Mouse (Mus musculus) embryonic facial prominence, embryonic 15.5 days (tissue): Measurements from ENCODE around the gene Fxyd6. TPM values are rescaled to one million over a fixed set of nuclear protein-coding genes. Genes with fewer than 3 reads are reported as not detected.

Experiments
- ATAC-seq: fragments of 200-750 bp; cut with Nextera tagmentation; 2 replicates; pipeline ENCODE4 v1.8.0; 2017; ENCODE audit warnings: low read depth, moderate TSS enrichment; ENCODE audit not compliant: insufficient number of reproducible peaks, low FRiP score, low TSS enrichment
- H3K27ac ChIP-seq: fragments of 300-500 bp; sonication (generic); replicated peaks from 2 replicates; pipeline ENCODE4 v1.5.1; 2015; ENCODE audit warnings: mild to moderate bottlenecking, inconsistent platforms
- H3K27me3 ChIP-seq: fragments of 300-500 bp; sonication (generic); 2 replicates; pipeline ENCODE4 v1.6.1; 2015; ENCODE audit warnings: inconsistent platforms
- H3K36me3 ChIP-seq: fragments of 300-500 bp; sonication (generic); 2 replicates; pipeline ENCODE4 v1.6.1; 2015; ENCODE audit warnings: mild to moderate bottlenecking, inconsistent platforms
- H3K4me1 ChIP-seq: fragments of 300-500 bp; sonication (generic); 2 replicates; pipeline ENCODE4 v1.6.1; 2015; ENCODE audit warnings: inconsistent platforms
- H3K4me2 ChIP-seq: fragments of 300-500 bp; sonication (generic); replicated peaks from 2 replicates; pipeline ENCODE4 v1.6.1; 2015; ENCODE audit warnings: mild to moderate bottlenecking, inconsistent platforms
- H3K4me3 ChIP-seq: fragments of 300-500 bp; sonication (generic); replicated peaks from 2 replicates; pipeline ENCODE4 v1.5.1; 2015; ENCODE audit warnings: mild to moderate bottlenecking, inconsistent platforms
- H3K9ac ChIP-seq: fragments of 300-500 bp; sonication (generic); 2 replicates; pipeline ENCODE4 v1.6.1; 2015; ENCODE audit warnings: inconsistent platforms
- H3K9me3 ChIP-seq: fragments of 300-500 bp; sonication (generic); replicated peaks from 2 replicates; pipeline ENCODE4 v1.6.1; 2016; ENCODE audit warnings: inconsistent platforms
- WGBS: fragments of 180-500 bp; shearing (Covaris S2); methylation state at CpG from one replicate; pipeline ENCODE4 v1.1.7; 2015; 5-methylcytosine and 5-hydroxymethylcytosine counted together
- polyA plus RNA-seq: library from polyadenylated mRNA; unstranded; fragments of >200 nt; fragmentation: Nextera tagmentation; extraction: Ambion mirVana; gene quantifications from 2 replicates; pipeline ENCODE4 v1.2.1, GENCODE M21; 2015

The Fxyd6 gene
- polyA plus RNA-seq, 1 experiment from 2014 or later: 77.5 TPM

DNA sequence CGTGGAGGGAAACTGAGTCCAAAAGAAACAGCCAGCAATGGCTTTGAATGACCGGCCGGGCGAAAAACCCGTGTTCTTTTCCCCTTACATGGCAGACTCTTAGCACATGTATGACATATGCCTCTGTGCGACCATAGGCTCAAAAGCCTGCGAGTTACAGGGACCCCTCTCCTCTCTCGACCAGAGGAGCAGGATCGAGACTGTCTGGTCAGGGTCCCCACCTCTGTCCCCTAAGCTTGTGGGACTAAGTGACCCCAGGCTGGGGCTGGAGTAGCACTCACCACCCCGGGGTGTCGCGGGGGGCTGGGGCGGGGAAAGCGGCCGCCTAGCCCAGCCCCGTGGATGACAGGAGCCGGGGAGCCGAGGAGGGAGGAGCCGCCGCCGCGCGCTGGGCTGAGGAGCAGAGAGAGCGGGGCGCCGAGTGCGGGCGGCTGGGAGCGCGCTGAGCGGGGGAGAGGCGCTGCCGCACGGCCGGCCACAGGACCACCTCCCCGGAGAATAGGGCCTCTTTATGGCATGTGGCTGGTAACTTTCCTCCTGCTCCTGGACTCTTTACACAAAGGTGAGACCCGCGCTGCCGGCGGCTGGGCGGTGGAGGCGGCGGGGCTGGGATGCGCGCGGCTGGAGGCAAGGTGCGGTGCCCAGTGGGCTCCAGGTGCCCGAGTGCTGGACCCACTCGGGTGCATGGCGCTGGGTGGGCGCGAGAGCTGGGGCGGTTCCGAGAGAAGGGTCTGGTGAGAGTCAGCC lies 60.1 kb downstream of the Fxyd6 start:
- peak; percentile 25; the same call in 1 of the 2 replicates for ATAC-seq
- no peak overlapping the region for H3K9ac ChIP-seq

GRCm38 (mm10) chr9:45430698-45430959 lies 60.6 kb downstream of the Fxyd6 start:
- peak overlapping the region; percentile 45 for H3K4me3 ChIP-seq
- H3K27ac ChIP-seq: no peak overlapping the region
- peaks cover 53% of the 10 kb centered on the region for H3K27me3 ChIP-seq
- peaks cover 20% of the 10 kb centered on the region for H3K4me1 ChIP-seq
- 3% methylated on average over 17 of the region's 17 CpGs for WGBS
- H3K9ac ChIP-seq: 0 out of 2 replicates have a peak overlapping the region, but pooled peaks have one; percentile 1
- no peaks in the 10 kb centered on the region for H3K9me3 ChIP-seq
- ATAC-seq: no peak
- peak overlapping the region; percentile 84 for H3K4me2 ChIP-seq
- no peaks in the 10 kb centered on the region for H3K36me3 ChIP-seq

More for the DNA sequence above, 60.1 kb downstream of the Fxyd6 start:
- no peaks in the 10 kb centered on the region for H3K9me3 ChIP-seq
- H3K4me3 ChIP-seq: peak overlapping the region; percentile 45
- H3K36me3 ChIP-seq: no peaks in the 10 kb centered on the region
- peak overlapping the region; percentile 84 for H3K4me2 ChIP-seq
- H3K27ac ChIP-seq: no peak overlapping the region
- H3K27me3 ChIP-seq: peaks cover 53% of the 10 kb centered on the region
- peaks cover 20% of the 10 kb centered on the region for H3K4me1 ChIP-seq
- WGBS: 2% methylated on average over 53 of the region's 54 CpGs

GRCm38 (mm10) chr9:45431150-45431549 lies 61.2 kb downstream of the Fxyd6 start:
- H3K27me3 ChIP-seq: peaks cover 53% of the 10 kb centered on the region
- WGBS: 5% methylated on average over 26 of the region's 26 CpGs
- ATAC-seq: no peak

GRCm38 (mm10) chr9:45432639-45433038 lies 62.7 kb downstream of the Fxyd6 start:
- Histone ChIP-seq H3K27ac (no peak overlapping the region), H3K9ac (no peak overlapping the region), H3K4me2 (no peak overlapping the region), H3K9me3 (no peaks in the 10 kb centered on the region), H3K4me1 (peaks cover 20% of the 10 kb centered on the region), H3K36me3 (no peaks in the 10 kb centered on the region), H3K27me3 (peaks cover 45% of the 10 kb centered on the region), H3K4me3 (no peak overlapping the region)
- 55% methylated on average over 12 of the region's 12 CpGs for whole genome bisulfite sequencing
- ATAC-seq: no peak

More at GRCm38 (mm10) chr9:45431150-45431549, 61.2 kb downstream of the Fxyd6 start:
- Histone ChIP-seq H3K4me2 (peak overlapping the region; percentile 84), H3K9ac (no peak overlapping the region), H3K4me3 (peak overlapping the region; percentile 45), H3K27ac (no peak overlapping the region), H3K9me3 (no peaks in the 10 kb centered on the region), H3K4me1 (peaks cover 20% of the 10 kb centered on the region), H3K36me3 (no peaks in the 10 kb centered on the region)

- no peaks in the 10 kb centered on the region for H3K9me3 ChIP-seq
- no peak overlapping the region for H3K4me2 ChIP-seq
- no peak overlapping the region for H3K4me3 ChIP-seq
- peaks cover 20% of the 10 kb centered on the region for H3K4me1 ChIP-seq
- peaks cover 45% of the 10 kb centered on the region for H3K27me3 ChIP-seq
- ATAC-seq: no peak
- WGBS: 66% methylated on average over 9 of the region's 9 CpGs
- no peaks in the 10 kb centered on the region for H3K36me3 ChIP-seq
- H3K27ac ChIP-seq: no peak overlapping the region
- H3K9ac ChIP-seq: no peak overlapping the region
Observed at GRCm38 (mm10) chr9:45433119-45433518, 63.1 kb downstream of the Fxyd6 start.

DNA sequence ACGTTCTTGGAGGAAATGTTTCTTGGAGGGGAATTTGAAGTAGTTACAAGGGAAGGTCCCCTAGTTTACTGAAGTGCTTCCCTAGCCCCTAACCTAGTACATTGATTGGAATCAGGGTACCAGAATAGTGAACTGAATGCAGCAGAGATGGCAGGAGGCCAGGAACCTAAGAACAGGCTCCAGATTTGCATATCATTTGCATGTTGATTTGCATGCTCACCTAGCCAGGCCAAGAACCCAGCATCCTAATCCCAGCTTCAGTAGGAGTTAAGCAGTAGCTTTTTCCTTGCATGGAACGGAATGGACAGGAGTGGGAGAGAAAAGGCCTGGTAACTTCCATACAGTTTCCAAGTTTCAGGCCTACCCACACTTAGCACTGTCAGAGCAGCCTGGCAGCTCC lies 64.2 kb downstream of the Fxyd6 start:
- H3K27me3 ChIP-seq: peaks cover 39% of the 10 kb centered on the region

GRCm38 (mm10) chr9:45439025-45439424 lies 69.0 kb downstream of the Fxyd6 start:
- no peak overlapping the region for H3K9ac ChIP-seq
- no peak for ATAC-seq
- no peaks in the 10 kb centered on the region for H3K36me3 ChIP-seq
- 0 out of 2 replicates have a peak, but pooled peaks cover 5% of the 10 kb centered on the region for H3K4me1 ChIP-seq
- H3K27ac ChIP-seq: no peak overlapping the region
- no peaks in the 10 kb centered on the region for H3K27me3 ChIP-seq
- H3K9me3 ChIP-seq: no peaks in the 10 kb centered on the region
- H3K4me2 ChIP-seq: no peak overlapping the region
- H3K4me3 ChIP-seq: no peak overlapping the region
- 73% methylated on average over 4 of the region's 4 CpGs for WGBS

More for the DNA sequence above, 64.2 kb downstream of the Fxyd6 start:
- Histone ChIP-seq H3K9me3 (no peaks in the 10 kb centered on the region), H3K4me1 (peaks cover 20% of the 10 kb centered on the region), H3K4me2 (no peak overlapping the region), H3K27ac (no peak overlapping the region), H3K9ac (no peak overlapping the region), H3K36me3 (no peaks in the 10 kb centered on the region), H3K4me3 (no peak overlapping the region)
- 69% methylated on average over 2 of the region's 2 CpGs for WGBS
- no peak for ATAC-seq

- WGBS: 70% methylated on average over 16 of the region's 16 CpGs
- no peak overlapping the region for H3K4me2 ChIP-seq
- H3K36me3 ChIP-seq: no peaks in the 10 kb centered on the region
- no peak overlapping the region for H3K27ac ChIP-seq
- no peak for ATAC-seq
- 0 out of 2 replicates have a peak, but pooled peaks cover 5% of the 10 kb centered on the region for H3K4me1 ChIP-seq
- no peaks in the 10 kb centered on the region for H3K9me3 ChIP-seq
- no peaks in the 10 kb centered on the region for H3K27me3 ChIP-seq
- no peak overlapping the region for H3K4me3 ChIP-seq
- H3K9ac ChIP-seq: no peak overlapping the region
Observed at GRCm38 (mm10) chr9:45440083-45440784, 70.2 kb downstream of the Fxyd6 start.

DNA sequence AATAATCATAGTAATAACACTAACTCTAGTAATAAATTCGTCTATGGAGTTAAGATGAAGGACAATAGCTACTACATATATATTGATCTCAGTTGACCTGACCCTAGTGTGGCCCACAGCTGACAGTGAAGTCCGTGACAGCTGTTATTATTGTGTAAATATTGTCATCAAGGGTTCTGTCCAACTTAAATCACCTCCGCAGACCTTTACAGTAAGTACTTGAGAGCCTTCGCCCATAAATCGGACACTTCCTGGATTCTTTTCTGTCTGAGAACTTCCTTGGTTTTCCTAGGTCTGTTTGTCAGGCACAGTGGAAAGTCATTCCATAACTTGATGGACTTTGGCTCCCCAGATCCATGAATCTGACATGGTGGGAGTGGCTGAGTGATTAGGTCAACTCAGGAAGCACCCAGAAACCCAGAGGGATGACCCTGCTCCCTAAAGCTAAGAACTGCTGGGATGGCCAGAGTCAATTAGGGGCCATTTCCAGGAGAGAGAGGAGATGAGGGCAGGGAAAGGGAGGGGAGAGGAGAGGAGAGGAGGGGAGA lies 74.3 kb downstream of the Fxyd6 start:
- no peak overlapping the region for H3K27ac ChIP-seq
- no peak overlapping the region for H3K9ac ChIP-seq
- H3K4me1 ChIP-seq: peaks cover 10% of the 10 kb centered on the region; the same call in 1 of the 2 replicates
- peaks cover 4% of the 10 kb centered on the region; the same call in 1 of the 2 replicates for H3K27me3 ChIP-seq
- H3K4me3 ChIP-seq: no peak overlapping the region
- H3K36me3 ChIP-seq: no peaks in the 10 kb centered on the region
- WGBS: 84% methylated on average over 5 of the region's 5 CpGs
- ATAC-seq: no peak
- no peaks in the 10 kb centered on the region for H3K9me3 ChIP-seq
- no peak overlapping the region for H3K4me2 ChIP-seq
